Mouse (Mus musculus): Measurements from ENCODE around the gene Rars2. TPM values are rescaled to one million over a fixed set of nuclear protein-coding genes. Genes with fewer than 3 reads are reported as not detected.

Gene Rars2
- polyA plus RNA-seq, 1 experiment = 10.3 TPM

- 0 out of 2 replicates have a peak, but pooled peaks cover 8% of the 10 kb centered on the region for H3K36me3 ChIP-seq (ENCODE audit: control insufficient read depth, insufficient read depth, low read length)
- no peaks in the 10 kb centered on the region for H3K4me1 ChIP-seq (replicated peaks; ENCODE audit: control insufficient read depth, insufficient read depth, low read length)
- TF ChIP-seq CTCF (IDR thresholded peaks at IDR 0.05; ENCODE audit: borderline replicate concordance, control insufficient read depth, extremely low read depth, insufficient read depth, low read length, poor library complexity) (no peak), POLR2A (IDR thresholded peaks at IDR 0.05; ENCODE audit: control insufficient read depth, extremely low read depth, insufficient read depth, low read length, poor library complexity) (no peak)
- no peaks in the 10 kb centered on the region for H3K27me3 ChIP-seq (ENCODE audit: control insufficient read depth, insufficient read depth, low read length)
- no peak for DNase-seq
- H3K27ac ChIP-seq (ENCODE audit: control insufficient read depth, insufficient read depth, low read length) = no peak overlapping the region
- WGBS = 85% methylated on average over 7 of the region's 7 CpGs
- H3K4me3 ChIP-seq (ENCODE audit: control insufficient read depth, insufficient read depth, low read length) = no peak overlapping the region
These were observed 22.6 kb downstream of the Rars2 start for GRCm38 (mm10) chr4:34637386-34637785.

- no peak for DNase-seq
- no peaks in the 10 kb centered on the region for H3K4me1 ChIP-seq (replicated peaks; ENCODE audit: control insufficient read depth, insufficient read depth, low read length)
- WGBS = 97% methylated on average over 4 of the region's 4 CpGs
- H3K36me3 ChIP-seq (ENCODE audit: control insufficient read depth, insufficient read depth, low read length) = 0 out of 2 replicates have a peak, but pooled peaks cover 8% of the 10 kb centered on the region
- TF ChIP-seq CTCF (IDR thresholded peaks at IDR 0.05; ENCODE audit: borderline replicate concordance, control insufficient read depth, extremely low read depth, insufficient read depth, low read length, poor library complexity) (no peak), POLR2A (IDR thresholded peaks at IDR 0.05; ENCODE audit: control insufficient read depth, extremely low read depth, insufficient read depth, low read length, poor library complexity) (no peak)
- H3K27me3 ChIP-seq (ENCODE audit: control insufficient read depth, insufficient read depth, low read length) = no peaks in the 10 kb centered on the region
- no peak overlapping the region for H3K27ac ChIP-seq (ENCODE audit: control insufficient read depth, insufficient read depth, low read length)
- H3K4me3 ChIP-seq (ENCODE audit: control insufficient read depth, insufficient read depth, low read length) = no peak overlapping the region
These were observed 23.1 kb downstream of the Rars2 start for GRCm38 (mm10) chr4:34637851-34638250.

- no peak for DNase-seq
- no peak overlapping the region for H3K27ac ChIP-seq (ENCODE audit: control insufficient read depth, insufficient read depth, low read length)
- 0 out of 2 replicates have a peak, but pooled peaks cover 5% of the 10 kb centered on the region for H3K36me3 ChIP-seq (ENCODE audit: control insufficient read depth, insufficient read depth, low read length)
- WGBS = 96% methylated on average over 5 of the region's 5 CpGs
- H3K4me1 ChIP-seq (replicated peaks; ENCODE audit: control insufficient read depth, insufficient read depth, low read length) = no peaks in the 10 kb centered on the region
- H3K4me3 ChIP-seq (ENCODE audit: control insufficient read depth, insufficient read depth, low read length) = no peak overlapping the region
- no peaks in the 10 kb centered on the region for H3K27me3 ChIP-seq (ENCODE audit: control insufficient read depth, insufficient read depth, low read length)
- no peak for TF ChIP-seq CTCF (IDR thresholded peaks at IDR 0.05; ENCODE audit: borderline replicate concordance, control insufficient read depth, extremely low read depth, insufficient read depth, low read length, poor library complexity)
- no peak for TF ChIP-seq POLR2A (IDR thresholded peaks at IDR 0.05; ENCODE audit: control insufficient read depth, extremely low read depth, insufficient read depth, low read length, poor library complexity)
These were observed 25.1 kb downstream of the Rars2 start for GRCm38 (mm10) chr4:34639745-34640364.

- Histone ChIP-seq H3K36me3 (ENCODE audit: control insufficient read depth, insufficient read depth, low read length) (0 out of 2 replicates have a peak, but pooled peaks cover 5% of the 10 kb centered on the region), H3K4me1 (replicated peaks; ENCODE audit: control insufficient read depth, insufficient read depth, low read length) (no peaks in the 10 kb centered on the region), H3K27ac (ENCODE audit: control insufficient read depth, insufficient read depth, low read length) (no peak overlapping the region), H3K27me3 (ENCODE audit: control insufficient read depth, insufficient read depth, low read length) (no peaks in the 10 kb centered on the region), H3K4me3 (ENCODE audit: control insufficient read depth, insufficient read depth, low read length) (no peak overlapping the region)
- DNase-seq = no peak
- TF ChIP-seq POLR2A (IDR thresholded peaks at IDR 0.05; ENCODE audit: control insufficient read depth, extremely low read depth, insufficient read depth, low read length, poor library complexity) = no peak
- TF ChIP-seq CTCF (IDR thresholded peaks at IDR 0.05; ENCODE audit: borderline replicate concordance, control insufficient read depth, extremely low read depth, insufficient read depth, low read length, poor library complexity) = no peak
- WGBS = 98% methylated on average over 3 of the region's 3 CpGs
These were observed 26.0 kb downstream of the Rars2 start for GRCm38 (mm10) chr4:34640731-34641130.

GRCm38 (mm10) chr4:34644779-34645178, 30.0 kb downstream of the Rars2 start:
- TF ChIP-seq CTCF (IDR thresholded peaks at IDR 0.05; ENCODE audit: borderline replicate concordance, control insufficient read depth, extremely low read depth, insufficient read depth, low read length, poor library complexity) (no peak), POLR2A (IDR thresholded peaks at IDR 0.05; ENCODE audit: control insufficient read depth, extremely low read depth, insufficient read depth, low read length, poor library complexity) (no peak)
- Histone ChIP-seq H3K4me3 (ENCODE audit: control insufficient read depth, insufficient read depth, low read length) (no peak overlapping the region), H3K36me3 (ENCODE audit: control insufficient read depth, insufficient read depth, low read length) (peaks cover 16% of the 10 kb centered on the region; the same call in 1 of the 2 replicates), H3K27me3 (ENCODE audit: control insufficient read depth, insufficient read depth, low read length) (no peaks in the 10 kb centered on the region), H3K27ac (ENCODE audit: control insufficient read depth, insufficient read depth, low read length) (no peak overlapping the region), H3K4me1 (replicated peaks; ENCODE audit: control insufficient read depth, insufficient read depth, low read length) (no peaks in the 10 kb centered on the region)
- DNase-seq = no peak

GRCm38 (mm10) chr4:34653179-34653578, 38.4 kb downstream of the Rars2 start:
- Histone ChIP-seq H3K4me3 (ENCODE audit: control insufficient read depth, insufficient read depth, low read length) (no peak overlapping the region), H3K36me3 (ENCODE audit: control insufficient read depth, insufficient read depth, low read length) (peaks cover 14% of the 10 kb centered on the region), H3K4me1 (replicated peaks; ENCODE audit: control insufficient read depth, insufficient read depth, low read length) (no peaks in the 10 kb centered on the region), H3K27ac (ENCODE audit: control insufficient read depth, insufficient read depth, low read length) (no peak overlapping the region), H3K27me3 (ENCODE audit: control insufficient read depth, insufficient read depth, low read length) (no peaks in the 10 kb centered on the region)
- WGBS = 96% methylated on average over 7 of the region's 7 CpGs
- TF ChIP-seq CTCF (IDR thresholded peaks at IDR 0.05; ENCODE audit: borderline replicate concordance, control insufficient read depth, extremely low read depth, insufficient read depth, low read length, poor library complexity) = no peak
- TF ChIP-seq POLR2A (IDR thresholded peaks at IDR 0.05; ENCODE audit: control insufficient read depth, extremely low read depth, insufficient read depth, low read length, poor library complexity) = no peak
- no peak for DNase-seq

Measured in thymus, adult 2 months (tissue).